Mouse (Mus musculus): ENCODE measurements around the gene Ralgds. TPM values are rescaled to one million over a fixed set of nuclear protein-coding genes. Genes with fewer than 3 reads are reported as not detected.

The Ralgds gene
- total and polyA plus RNA-seq, 2 experiments from 2014 or later = 12.2 to 34.9 TPM

DNA sequence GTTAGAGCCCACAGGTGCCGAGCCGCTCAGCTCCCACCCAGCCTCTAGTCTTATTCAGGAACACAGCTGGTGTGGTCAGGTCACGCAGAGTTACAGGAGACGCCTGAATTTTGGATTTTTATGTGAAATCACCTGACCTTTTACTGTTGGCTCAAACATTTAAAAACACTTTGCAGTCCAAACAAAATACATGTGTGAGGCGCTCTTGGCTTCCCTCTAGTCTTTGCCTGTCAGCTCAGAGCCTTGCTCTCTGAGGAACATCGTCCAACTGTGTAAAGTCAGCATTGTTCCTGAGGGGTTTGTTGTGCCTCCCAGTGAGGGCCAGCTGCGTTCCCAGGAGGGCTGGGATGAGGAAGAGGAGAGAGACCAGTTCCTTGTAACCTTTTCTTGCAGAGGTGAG lies 17.4 kb downstream of the Ralgds start:
- no peak overlapping the region for H3K27ac ChIP-seq (ENCODE audit: low read depth)
- ATAC-seq (ENCODE audit: insufficient read depth, low read depth) (no peak), DNase-seq (ENCODE audit: low spot score) (no peak)
- no peak overlapping the region for H3K4me2 ChIP-seq (ENCODE audit: low read depth, low read length)
- TF ChIP-seq CTCF (IDR thresholded peaks at IDR 0.05; ENCODE audit: low read depth) (no peak), EP300 (IDR thresholded peaks at IDR 0.05; ENCODE audit: low read depth) (no peak)
- no peaks in the 10 kb centered on the region for H3K36me3 ChIP-seq (replicated peaks; ENCODE audit: control insufficient read depth, insufficient read depth, low read length)
- H3K9ac ChIP-seq (replicated peaks; ENCODE audit: low read depth, low read length) = no peak overlapping the region
- H3K9me3 ChIP-seq (replicated peaks; ENCODE audit: control insufficient read depth, low read length) = no peaks in the 10 kb centered on the region
- H3K4me3 ChIP-seq (ENCODE audit: low read depth, low read length) = no peak overlapping the region
- H3K4me1 ChIP-seq (ENCODE audit: control insufficient read depth, insufficient read depth) = peaks cover 31% of the 10 kb centered on the region
- 68% methylated on average over 7 of the region's 7 CpGs for WGBS
- no peaks in the 10 kb centered on the region for H3K27me3 ChIP-seq (ENCODE audit: control insufficient read depth, insufficient read depth, low read length)

DNA sequence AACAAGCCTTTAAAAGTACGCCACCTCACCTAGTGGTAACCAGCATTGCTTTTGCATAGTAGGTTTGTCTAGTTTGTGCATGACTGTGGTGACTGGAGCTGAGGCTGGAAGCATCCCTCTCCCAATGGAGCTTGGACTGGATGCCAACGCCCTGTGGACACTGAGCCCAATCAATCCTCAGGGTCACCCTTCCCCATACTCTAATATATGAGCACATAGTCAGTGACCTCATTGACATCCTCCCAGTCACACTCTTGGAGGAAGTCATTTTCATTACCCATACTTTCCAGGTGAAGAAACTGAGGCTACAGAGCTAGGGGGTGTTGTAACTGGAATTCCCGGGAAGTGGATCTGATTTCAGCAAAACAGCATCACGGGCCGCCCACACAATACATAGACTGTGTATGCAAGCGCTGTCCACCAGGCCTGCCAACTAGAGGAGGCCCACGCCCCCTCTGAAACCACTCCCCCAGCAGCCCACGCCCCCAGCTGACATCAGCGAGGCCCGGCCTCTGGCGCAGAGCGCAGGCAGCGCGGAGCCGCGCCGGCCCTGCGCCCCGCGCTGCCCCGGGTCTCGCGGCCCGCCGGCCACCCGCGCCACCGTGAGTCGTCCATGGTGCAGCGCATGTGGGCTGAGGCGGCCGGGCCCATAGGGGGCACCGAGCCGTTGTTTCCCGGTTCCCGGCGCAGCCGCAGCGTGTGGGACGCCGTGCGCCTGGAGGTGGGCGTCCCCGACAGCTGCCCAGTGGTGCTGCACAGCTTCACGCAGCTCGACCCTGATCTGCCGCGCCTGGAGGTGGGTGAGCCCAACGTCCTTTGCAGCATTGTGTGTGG lies 20.2 kb downstream of the Ralgds start:
- WGBS = 3% methylated on average over 49 of the region's 49 CpGs
- no peak for TF ChIP-seq EP300 (IDR thresholded peaks at IDR 0.05; ENCODE audit: low read depth)
- TF ChIP-seq CTCF (IDR thresholded peaks at IDR 0.05; ENCODE audit: low read depth) = peak; percentile 12; the same call in 1 of the 2 replicates
- Histone ChIP-seq H3K27ac (ENCODE audit: low read depth) (peak overlapping the region; percentile 86), H3K4me2 (ENCODE audit: low read depth, low read length) (peak overlapping the region; percentile 87), H3K4me3 (ENCODE audit: low read depth, low read length) (peak overlapping the region; percentile 64), H3K4me1 (ENCODE audit: control insufficient read depth, insufficient read depth) (peaks cover 39% of the 10 kb centered on the region), H3K27me3 (ENCODE audit: control insufficient read depth, insufficient read depth, low read length) (no peaks in the 10 kb centered on the region), H3K9me3 (replicated peaks; ENCODE audit: control insufficient read depth, low read length) (no peaks in the 10 kb centered on the region), H3K9ac (replicated peaks; ENCODE audit: low read depth, low read length) (peak overlapping the region; percentile 68), H3K36me3 (replicated peaks; ENCODE audit: control insufficient read depth, insufficient read depth, low read length) (no peaks in the 10 kb centered on the region)
- DNase-seq (ENCODE audit: low spot score) (peak; percentile 91), ATAC-seq (ENCODE audit: insufficient read depth, low read depth) (peak; percentile 93)

DNA sequence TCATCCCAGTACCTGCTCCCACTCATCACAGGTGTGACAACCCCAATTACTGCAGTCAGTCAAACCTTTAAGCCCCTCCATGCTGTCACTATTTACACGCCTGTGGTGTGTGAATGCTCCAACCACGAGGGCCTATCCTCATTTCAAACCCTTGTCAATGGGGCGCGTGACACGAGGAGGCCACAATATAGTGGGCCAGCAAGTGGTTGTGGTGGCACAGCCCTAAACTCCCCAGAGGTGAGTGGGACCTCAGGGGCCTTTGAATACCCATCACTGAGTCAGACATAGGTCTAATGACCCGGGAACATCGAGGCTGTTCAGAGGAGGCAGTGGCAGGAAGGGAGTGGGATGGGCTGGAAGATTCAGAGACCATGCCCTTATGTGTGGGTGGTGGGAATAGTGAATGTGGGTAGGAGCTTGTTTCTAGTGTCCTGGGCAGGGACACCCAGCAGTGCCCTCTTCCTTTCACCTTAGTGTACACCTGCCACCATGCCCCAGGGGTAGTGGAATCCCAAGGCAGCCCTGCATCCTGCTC lies 21.0 kb downstream of the Ralgds start:
- peak overlapping the region; percentile 86 for H3K27ac ChIP-seq (ENCODE audit: low read depth)
- peak overlapping the region; percentile 87 for H3K4me2 ChIP-seq (ENCODE audit: low read depth, low read length)
- H3K9me3 ChIP-seq (replicated peaks; ENCODE audit: control insufficient read depth, low read length) = no peaks in the 10 kb centered on the region
- no peaks in the 10 kb centered on the region for H3K27me3 ChIP-seq (ENCODE audit: control insufficient read depth, insufficient read depth, low read length)
- H3K36me3 ChIP-seq (replicated peaks; ENCODE audit: control insufficient read depth, insufficient read depth, low read length) = no peaks in the 10 kb centered on the region
- peak overlapping the region; percentile 68 for H3K9ac ChIP-seq (replicated peaks; ENCODE audit: low read depth, low read length)
- no peak for TF ChIP-seq EP300 (IDR thresholded peaks at IDR 0.05; ENCODE audit: low read depth)
- no peak for TF ChIP-seq CTCF (IDR thresholded peaks at IDR 0.05; ENCODE audit: low read depth)
- peaks cover 46% of the 10 kb centered on the region for H3K4me1 ChIP-seq (ENCODE audit: control insufficient read depth, insufficient read depth)
- H3K4me3 ChIP-seq (ENCODE audit: low read depth, low read length) = peak overlapping the region; percentile 64
- ATAC-seq (ENCODE audit: insufficient read depth, low read depth) = no peak
- WGBS = 66% methylated on average over 7 of the region's 7 CpGs
- DNase-seq (ENCODE audit: low spot score) = no peak

- peak; percentile 62 for DNase-seq (ENCODE audit: low spot score)
- Histone ChIP-seq H3K4me3 (ENCODE audit: low read depth, low read length) (peak overlapping the region; percentile 64), H3K4me1 (ENCODE audit: control insufficient read depth, insufficient read depth) (peaks cover 49% of the 10 kb centered on the region), H3K27ac (ENCODE audit: low read depth) (peak overlapping the region; percentile 86), H3K9ac (replicated peaks; ENCODE audit: low read depth, low read length) (peak overlapping the region; percentile 68), H3K4me2 (ENCODE audit: low read depth, low read length) (peak overlapping the region; percentile 87), H3K27me3 (ENCODE audit: control insufficient read depth, insufficient read depth, low read length) (no peaks in the 10 kb centered on the region), H3K9me3 (replicated peaks; ENCODE audit: control insufficient read depth, low read length) (no peaks in the 10 kb centered on the region), H3K36me3 (replicated peaks; ENCODE audit: control insufficient read depth, insufficient read depth, low read length) (no peaks in the 10 kb centered on the region)
- ATAC-seq (ENCODE audit: insufficient read depth, low read depth) = peak; percentile 24
- 30% methylated on average over 11 of the region's 11 CpGs for WGBS
- TF ChIP-seq EP300 (IDR thresholded peaks at IDR 0.05; ENCODE audit: low read depth) (no peak), CTCF (IDR thresholded peaks at IDR 0.05; ENCODE audit: low read depth) (no peak)
Observed at GRCm38 (mm10) chr2:28534436-28535262, 21.7 kb downstream of the Ralgds start.

DNA sequence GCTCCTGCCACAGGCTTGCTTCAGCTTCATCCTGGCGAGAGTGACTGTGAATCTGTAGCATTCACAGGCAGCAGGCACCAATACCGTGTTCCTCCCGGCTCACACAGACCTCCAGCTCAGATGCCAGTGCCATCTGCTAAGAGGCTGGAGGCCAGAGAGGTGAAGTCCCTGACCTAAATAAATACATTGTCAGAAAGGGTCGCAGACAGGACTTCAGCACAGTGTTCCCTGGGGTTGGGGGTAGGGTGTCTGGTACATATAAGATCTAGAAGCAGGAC lies 22.3 kb downstream of the Ralgds start:
- H3K36me3 ChIP-seq (replicated peaks; ENCODE audit: control insufficient read depth, insufficient read depth, low read length) = no peaks in the 10 kb centered on the region
- H3K4me2 ChIP-seq (ENCODE audit: low read depth, low read length) = peak overlapping the region; percentile 87
- WGBS = 51% methylated on average over 4 of the region's 4 CpGs
- no peak for TF ChIP-seq EP300 (IDR thresholded peaks at IDR 0.05; ENCODE audit: low read depth)
- TF ChIP-seq CTCF (IDR thresholded peaks at IDR 0.05; ENCODE audit: low read depth) = no peak
- H3K27me3 ChIP-seq (ENCODE audit: control insufficient read depth, insufficient read depth, low read length) = no peaks in the 10 kb centered on the region
- 0 out of 2 replicates have a peak overlapping the region, but pooled peaks have one; percentile 12 for H3K4me3 ChIP-seq (ENCODE audit: low read depth, low read length)
- DNase-seq (ENCODE audit: low spot score) = no peak
- H3K4me1 ChIP-seq (ENCODE audit: control insufficient read depth, insufficient read depth) = peaks cover 52% of the 10 kb centered on the region
- H3K9ac ChIP-seq (replicated peaks; ENCODE audit: low read depth, low read length) = peak overlapping the region; percentile 23; the same call in 1 of the 2 replicates
- H3K27ac ChIP-seq (ENCODE audit: low read depth) = peak overlapping the region; percentile 86
- ATAC-seq (ENCODE audit: insufficient read depth, low read depth) = no peak
- H3K9me3 ChIP-seq (replicated peaks; ENCODE audit: control insufficient read depth, low read length) = no peaks in the 10 kb centered on the region
